Comparison of ENCODE assay signal across 8 mouse cellular contexts in the genomic region with DNA sequence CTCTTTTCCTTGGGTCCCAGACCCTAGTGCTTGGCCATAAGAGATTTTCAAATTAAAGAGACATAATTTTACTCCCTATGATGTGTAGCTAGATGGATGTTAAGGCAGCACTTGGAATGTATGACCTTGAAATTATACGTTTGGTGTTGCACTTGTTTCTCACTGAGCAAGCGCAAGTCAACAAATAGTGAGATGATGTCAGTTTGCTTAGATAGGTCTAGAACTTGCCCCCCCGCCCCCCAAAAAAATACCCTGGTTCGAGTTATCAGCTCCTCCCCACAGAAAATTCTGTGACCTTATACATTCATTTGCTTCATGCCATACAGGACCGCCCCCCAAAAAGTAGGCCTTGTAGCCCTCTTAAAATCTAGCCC. TPM values are rescaled to one million over a fixed set of nuclear protein-coding genes. Genes with fewer than 3 reads are reported as not detected.
DNase-seq lines count a peak whose midpoint lies in the region; ATAC-seq and TF ChIP-seq lines count a peak whose summit lies in the region.

No protein-coding gene starts in this region.

- intact Hi-C loops in heart, postnatal 14 days (cut with DNase I), result no loop called here
- intact Hi-C loops in gastrocnemius, postnatal 36 days (cut with DNase I), result loop anchor here (5.0 kb wide), 1 partner anchor 115 kb away; no protein-coding TSS in a partner anchor

- peak overlapping the region; percentile 95 for H3K4me2 ChIP-seq in heart, embryonic 11.5 days
- peak overlapping the region; percentile 70 for H3K4me2 ChIP-seq in CH12.LX (ENCODE audit: insufficient read depth, low read depth, poor library complexity, severe bottlenecking)
- H3K4me2 ChIP-seq in forebrain, embryonic 16.5 days (ENCODE audit: low read length), result peak overlapping the region; percentile 92
- H3K4me2 ChIP-seq in liver, embryonic 15.5 days, result peak overlapping the region; percentile 93

- no peak for TF ChIP-seq RAD21 in CH12.LX (IDR thresholded peaks at IDR 0.05; ENCODE audit: low read depth, low read length)

- no peak for TF ChIP-seq POLR2A in CH12.LX (IDR thresholded peaks at IDR 0.05; ENCODE audit: low read depth, low read length)

- peak overlapping the region; percentile 69; the same call in 1 of the 2 replicates for H3K4me3 ChIP-seq in heart, embryonic 11.5 days (ENCODE audit: low read depth, low read length)
- peak overlapping the region in 2 of 3 experiments; percentile 29 to 36 for H3K4me3 ChIP-seq in CH12.LX (replicated peaks in 1 of 3; ENCODE audit: low read depth in 2 of 3, low read length in 2 of 3, poor library complexity in 1 of 3)
- H3K4me3 ChIP-seq in forebrain, embryonic 16.5 days (replicated peaks; ENCODE audit: low read length), result peak overlapping the region; percentile 60
- peak overlapping the region; percentile 83 for H3K4me3 ChIP-seq in liver, embryonic 15.5 days (replicated peaks)

- no peak for TF ChIP-seq EP300 in CH12.LX (IDR thresholded peaks at IDR 0.05; ENCODE audit: low read length)

- in situ Hi-C loops in CH12.LX (cut with MboI; ENCODE audit: low pct_ligation_motif_present, low pct_unique_long_range_greater_than_20kb, low sequenced_read_pairs), result no loop called here

- TF ChIP-seq CTCF in CH12.LX (conservative IDR thresholded peaks at IDR 0.05 in 1 of 2, IDR thresholded peaks at IDR 0.05 in 1 of 2; ENCODE audit: low read depth in 2 of 2, low read length in 2 of 2), result no peak

- no peaks in the 10 kb centered on the region for H3K27me3 ChIP-seq in heart, embryonic 11.5 days (ENCODE audit: control insufficient read depth, insufficient read depth, low read length)
- H3K27me3 ChIP-seq in CH12.LX (replicated peaks), result no peaks in the 10 kb centered on the region
- H3K27me3 ChIP-seq in forebrain, embryonic 16.5 days (replicated peaks; ENCODE audit: control insufficient read depth, insufficient read depth, low read length), result no peaks in the 10 kb centered on the region
- no peaks in the 10 kb centered on the region for H3K27me3 ChIP-seq in liver, embryonic 15.5 days

- DNase-seq in heart, postnatal 14 days, result no peak
- no peak for DNase-seq in CH12.LX (ENCODE audit: extremely low read depth)
- no peak for DNase-seq in layer of hippocampus, adult 11-12 months (ENCODE audit: low spot score)
- no peak for DNase-seq in T-cell, adult 2 months (ENCODE audit: low spot score)
- DNase-seq in gastrocnemius, postnatal 36 days, result no peak

- dilution Hi-C loops in CH12.LX (cut with MboI; ENCODE audit: extremely low pct_ligation_motif_present, extremely low pct_unique_long_range_greater_than_20kb, low sequenced_read_pairs), result no loop called here

- H3K36me3 ChIP-seq in heart, embryonic 11.5 days (ENCODE audit: control insufficient read depth, insufficient read depth, low read length), result peaks cover 5% of the 10 kb centered on the region; the same call in 1 of the 2 replicates
- H3K36me3 ChIP-seq in CH12.LX (replicated peaks in 1 of 2; ENCODE audit: control insufficient read depth in 1 of 2, insufficient read depth in 1 of 2, low read length in 1 of 2), result peaks cover 46 to 68% of the 10 kb centered on the region in 2 experiments
- 0 out of 2 replicates have a peak, but pooled peaks cover 2% of the 10 kb centered on the region for H3K36me3 ChIP-seq in forebrain, embryonic 16.5 days (ENCODE audit: control insufficient read depth, insufficient read depth)
- H3K36me3 ChIP-seq in liver, embryonic 15.5 days (replicated peaks), result peaks cover 41% of the 10 kb centered on the region

- no peak for ATAC-seq in heart, embryonic 11.5 days (replicated peaks; ENCODE audit: insufficient number of reproducible peaks, low FRiP score, low TSS enrichment)
- ATAC-seq in forebrain, embryonic 16.5 days, result no peak
- no peak for ATAC-seq in liver, embryonic 15.5 days (ENCODE audit: insufficient read depth)

- peaks cover 31% of the 10 kb centered on the region for H3K79me2 ChIP-seq in CH12.LX (replicated peaks; ENCODE audit: control insufficient read depth, extremely low read depth, insufficient read depth, poor library complexity, severe bottlenecking)

- peak overlapping the region; percentile 54; the same call in 1 of the 2 replicates for H3K9ac ChIP-seq in heart, embryonic 11.5 days (ENCODE audit: low read depth, low read length)
- H3K9ac ChIP-seq in CH12.LX (ENCODE audit: insufficient read depth, low read depth), result peak overlapping the region; percentile 79
- H3K9ac ChIP-seq in forebrain, embryonic 16.5 days (replicated peaks; ENCODE audit: low read depth, low read length), result peak overlapping the region; percentile 27
- 0 out of 2 replicates have a peak overlapping the region, but pooled peaks have one; percentile 25 for H3K9ac ChIP-seq in liver, embryonic 15.5 days

- 54% methylated on average over 5 of the region's 5 CpGs for WGBS in heart, embryonic 11.5 days (ENCODE audit: insufficient replicate concordance)
- WGBS in forebrain, embryonic 16.5 days, result 62% methylated on average over 5 of the region's 5 CpGs
- 43% methylated on average over 5 of the region's 5 CpGs for WGBS in liver, embryonic 15.5 days (ENCODE audit: insufficient replicate concordance)

- peaks cover 52% of the 10 kb centered on the region for H3K4me1 ChIP-seq in heart, embryonic 11.5 days (ENCODE audit: control insufficient read depth, insufficient read depth, low read length)
- peaks cover 10 to 45% of the 10 kb centered on the region in 2 experiments for H3K4me1 ChIP-seq in CH12.LX (ENCODE audit: control insufficient read depth in 1 of 2, insufficient read depth in 2 of 2)
- H3K4me1 ChIP-seq in forebrain, embryonic 16.5 days (replicated peaks; ENCODE audit: control insufficient read depth, insufficient read depth, low read length), result peaks cover 14% of the 10 kb centered on the region
- H3K4me1 ChIP-seq in liver, embryonic 15.5 days (replicated peaks), result peaks cover 85% of the 10 kb centered on the region

- H3K9me3 ChIP-seq in heart, embryonic 11.5 days (replicated peaks; ENCODE audit: control insufficient read depth, low read length), result no peaks in the 10 kb centered on the region
- no peaks in the 10 kb centered on the region for H3K9me3 ChIP-seq in CH12.LX (replicated peaks; ENCODE audit: low read length)
- H3K9me3 ChIP-seq in forebrain, embryonic 16.5 days (ENCODE audit: control insufficient read depth, low read length), result no peaks in the 10 kb centered on the region
- no peaks in the 10 kb centered on the region for H3K9me3 ChIP-seq in liver, embryonic 15.5 days (replicated peaks)

- H3K27ac ChIP-seq in heart, embryonic 11.5 days (ENCODE audit: low read depth, low read length), result no peak overlapping the region
- H3K27ac ChIP-seq in CH12.LX (ENCODE audit: insufficient read depth, low read depth), result peak overlapping the region; percentile 19; the same call in 1 of the 2 replicates
- no peak overlapping the region for H3K27ac ChIP-seq in forebrain, embryonic 16.5 days (ENCODE audit: low read length)
- H3K27ac ChIP-seq in liver, embryonic 15.5 days (replicated peaks), result peak overlapping the region; percentile 93

TF ChIP-seq in CH12.LX, 34 proteins besides CTCF, POLR2A, EP300 and RAD21:
- TF ChIP-seq HCFC1 (IDR thresholded peaks at IDR 0.05; ENCODE audit: low read depth, low read length), result no peak
- TF ChIP-seq KAT2A (IDR thresholded peaks at IDR 0.05; ENCODE audit: insufficient replicate concordance, low read length), result no peak
- TF ChIP-seq TBP (conservative IDR thresholded peaks at IDR 0.05; ENCODE audit: low read depth, low read length), result no peak
- no peak for TF ChIP-seq UBTF (IDR thresholded peaks at IDR 0.05; ENCODE audit: low read depth, low read length)
- no peak for TF ChIP-seq SIN3A (IDR thresholded peaks at IDR 0.05; ENCODE audit: low read length)
- TF ChIP-seq BHLHE40 (IDR thresholded peaks at IDR 0.05; ENCODE audit: low read depth, low read length), result no peak
- TF ChIP-seq ZC3H11A (IDR thresholded peaks at IDR 0.05; ENCODE audit: low read depth, low read length), result no peak
- TF ChIP-seq ZNF384 (IDR thresholded peaks at IDR 0.05; ENCODE audit: low read depth, low read length), result no peak
- TF ChIP-seq JUN (IDR thresholded peaks at IDR 0.05; ENCODE audit: insufficient read depth, low read depth, low read length), result no peak
- no peak for TF ChIP-seq CHD1 (IDR thresholded peaks at IDR 0.05; ENCODE audit: low read depth, low read length)
- no peak for TF ChIP-seq MAX (IDR thresholded peaks at IDR 0.05; ENCODE audit: low read length)
- TF ChIP-seq ZMIZ1 (IDR thresholded peaks at IDR 0.05; ENCODE audit: low read depth, low read length), result no peak

RNA-seq across cellular contexts. Expression of a gene that starts 0.6 kb away (rescaled TPM):
- polyA plus RNA-seq in heart, embryonic 11.5 days (2014; fragmentation: Nextera tagmentation; extraction: Ambion mirVana), result 33.6 and 34.0 TPM in 2 replicates
- 1 to 10 TPM in 1 of 2 experiments, under 1 TPM in 1; 0.72 to 2.2 TPM for total RNA-seq in heart, postnatal 14 days (2021)
- total RNA-seq in CH12.LX (2012; rRNA removed), result 47.4 and 78.9 TPM in 2 replicates
- total RNA-seq in CH12.LX (2014; rRNA removed), result 93.7 and 99.3 TPM in 2 replicates
- polyA plus RNA-seq in CH12.LX (2012; ENCODE audit: insufficient read length, low read depth), result 81.3 and 91.9 TPM in 2 replicates
- polyA plus RNA-seq in forebrain, embryonic 16.5 days (2015; fragmentation: Nextera tagmentation; extraction: Ambion mirVana), result 10.3 and 10.9 TPM in 2 replicates
- polyA plus RNA-seq in liver, embryonic 15.5 days (2015; fragmentation: Nextera tagmentation; extraction: Ambion mirVana), result 54.6 and 58.0 TPM in 2 replicates
- under 1 TPM; 0.20 to 0.64 TPM for total RNA-seq in gastrocnemius, postnatal 36 days (2021)

RNA-seq across cellular contexts. Expression of a gene that starts 20.6 kb away (rescaled TPM):
- 34.9 and 36.6 TPM in 2 replicates for polyA plus RNA-seq in heart, embryonic 11.5 days (2014; fragmentation: Nextera tagmentation; extraction: Ambion mirVana)
- 10 to 100 TPM; 17.9 to 21.6 TPM for total RNA-seq in heart, postnatal 14 days (2021)
- total RNA-seq in CH12.LX (2012; rRNA removed), result 11.1 and 12.1 TPM in 2 replicates
- 2.7 and 4.5 TPM in 2 replicates for total RNA-seq in CH12.LX (2014; rRNA removed)
- 12.4 and 13.7 TPM in 2 replicates for polyA plus RNA-seq in CH12.LX (2012; ENCODE audit: insufficient read length, low read depth)
- polyA plus RNA-seq in forebrain, embryonic 16.5 days (2015; fragmentation: Nextera tagmentation; extraction: Ambion mirVana), result 9.5 and 10.6 TPM in 2 replicates
- polyA plus RNA-seq in liver, embryonic 15.5 days (2015; fragmentation: Nextera tagmentation; extraction: Ambion mirVana), result 4.4 and 4.5 TPM in 2 replicates
- 10 to 100 TPM in 1 of 2 experiments, 1 to 10 TPM in 1; 8.7 to 13.2 TPM for total RNA-seq in gastrocnemius, postnatal 36 days (2021)

RNA-seq across cellular contexts. Expression of a gene that starts 43.6 kb away (rescaled TPM):
- polyA plus RNA-seq in heart, embryonic 11.5 days (2014; fragmentation: Nextera tagmentation; extraction: Ambion mirVana), result 3.8 and 4.0 TPM in 2 replicates
- 10 to 100 TPM in 1 of 2 experiments, 1 to 10 TPM in 1; 8.2 to 10.6 TPM for total RNA-seq in heart, postnatal 14 days (2021)
- total RNA-seq in CH12.LX (2012; rRNA removed) (4.7 TPM in 2 replicates), CH12.LX (2014; rRNA removed) (1.9 and 2.1 TPM in 2 replicates)
- polyA plus RNA-seq in CH12.LX (2012; ENCODE audit: insufficient read length, low read depth), result 7.7 and 9.7 TPM in 2 replicates
- polyA plus RNA-seq in forebrain, embryonic 16.5 days (2015; fragmentation: Nextera tagmentation; extraction: Ambion mirVana), result 4.6 and 5.1 TPM in 2 replicates
- polyA plus RNA-seq in liver, embryonic 15.5 days (2015; fragmentation: Nextera tagmentation; extraction: Ambion mirVana), result 1.2 and 1.3 TPM in 2 replicates
- 1 to 10 TPM; 5.6 to 6.7 TPM for total RNA-seq in gastrocnemius, postnatal 36 days (2021)

Comparison
In these comparisons a context has a peak if more than half of its experiments do, and no peak if none do; other contexts are left out.
1. H3K27ac ChIP-seq: peak in CH12.LX (single experiment) and liver, embryonic 15.5 days (single experiment); none in heart, embryonic 11.5 days (single experiment) and forebrain, embryonic 16.5 days (single experiment).
2. H3K4me3 ChIP-seq: peak in every context shown above with its lines; median percentile 83 in liver, embryonic 15.5 days; 69 in heart, embryonic 11.5 days; 60 in forebrain, embryonic 16.5 days; 32 in CH12.LX.
3. H3K9ac ChIP-seq: peak in every context shown above with its lines; median percentile 79 in CH12.LX; 54 in heart, embryonic 11.5 days; 27 in forebrain, embryonic 16.5 days; 25 in liver, embryonic 15.5 days.
4. Peak in every context shown above with its lines, with median percentiles within 50 percentile points of each other: H3K4me2 ChIP-seq.